Mouse (Mus musculus) neural tube, embryonic 12.5 days (tissue): Measurements from ENCODE around the gene Gm31571. TPM values are rescaled to one million over a fixed set of nuclear protein-coding genes. Genes with fewer than 3 reads are reported as not detected.
"Not testable (repeated sequence)": the region's sequence is repeated elsewhere in the genome, so short reads cannot be mapped to it uniquely, and the experiment has no call there.

Experiments
- ATAC-seq: fragments of 200-750 bp; cut with Nextera tagmentation; 2 replicates; pipeline ENCODE4 v1.8.0; 2017; ENCODE audit warnings: low read depth, mild to moderate bottlenecking, moderate TSS enrichment, moderate library complexity; ENCODE audit not compliant: low FRiP score
- H3K27ac ChIP-seq: fragments of 300-500 bp; sonication (generic); 2 replicates; pipeline ENCODE4 v1.5.1; 2016
- H3K27me3 ChIP-seq: fragments of 300-500 bp; sonication (generic); replicated peaks from 2 replicates; pipeline ENCODE4 v1.6.1; 2016; ENCODE audit warnings: mild to moderate bottlenecking
- H3K36me3 ChIP-seq: fragments of 300-500 bp; sonication (generic); 2 replicates; pipeline ENCODE4 v1.6.1; 2016; ENCODE audit warnings: mild to moderate bottlenecking
- H3K4me1 ChIP-seq: fragments of 300-500 bp; sonication (generic); 2 replicates; pipeline ENCODE4 v1.6.1; 2016
- H3K4me2 ChIP-seq: fragments of 300-500 bp; sonication (generic); replicated peaks from 2 replicates; pipeline ENCODE4 v1.6.1; 2016; ENCODE audit warnings: mild to moderate bottlenecking
- H3K4me3 ChIP-seq: fragments of 300-500 bp; sonication (generic); 2 replicates; pipeline ENCODE4 v1.5.1; 2016
- H3K9ac ChIP-seq: fragments of 300-500 bp; sonication (generic); 2 replicates; pipeline ENCODE4 v1.6.1; 2016; ENCODE audit warnings: mild to moderate bottlenecking
- H3K9me3 ChIP-seq: fragments of 300-500 bp; sonication (generic); 2 replicates; pipeline ENCODE4 v1.6.1; 2016; ENCODE audit warnings: mild to moderate bottlenecking
- WGBS: fragments of 180-500 bp; shearing (Covaris S2); methylation state at CpG from one replicate; pipeline ENCODE4 v1.1.7; 2016; 5-methylcytosine and 5-hydroxymethylcytosine counted together
- polyA plus RNA-seq: library from polyadenylated mRNA; unstranded; fragments of >200 nt; fragmentation: Nextera tagmentation; extraction: Ambion mirVana; gene quantifications from 2 replicates; pipeline ENCODE4 v1.2.1, GENCODE M21; 2016

The Gm31571 gene
- polyA plus RNA-seq = not detected in 2 replicates

DNA sequence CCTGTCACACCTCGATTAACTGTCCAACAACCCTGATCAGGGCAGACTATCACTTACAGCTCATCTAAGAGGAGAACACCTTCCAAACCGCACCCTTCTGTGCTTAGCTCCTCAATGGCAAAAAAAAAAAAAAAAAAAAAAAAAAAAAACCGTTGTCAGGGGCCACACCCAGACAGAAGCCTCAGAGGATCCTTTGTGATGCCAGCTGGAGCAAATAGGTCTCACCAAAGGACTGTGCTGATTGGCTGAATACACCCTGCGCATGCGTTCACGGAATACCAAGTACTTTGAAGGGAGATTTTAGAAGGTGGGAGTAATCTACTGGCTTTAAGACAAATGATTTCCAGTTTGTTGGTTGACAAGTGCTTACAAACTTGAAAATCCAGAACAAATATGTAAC is at the start of gene Gm31571:
Gene Gm31571, minus strand, starts transcription at position 101 of the 400 bp plus-strand sequence.
- not testable (repeated sequence) for H3K4me3 ChIP-seq, H3K27ac ChIP-seq, H3K4me1 ChIP-seq, H3K9ac ChIP-seq, H3K27me3 ChIP-seq, H3K36me3 ChIP-seq, H3K9me3 ChIP-seq, ATAC-seq, H3K4me2 ChIP-seq
- no CpG with 5 or more reads among the region's 6 CpGs for WGBS
